Mouse (Mus musculus): Measurements from ENCODE around the gene Kank2. TPM values are rescaled to one million over a fixed set of nuclear protein-coding genes. Genes with fewer than 3 reads are reported as not detected.

Kank2 gene
- polyA plus RNA-seq, 1 experiment from 2014 or later = 16.0 TPM

DNA sequence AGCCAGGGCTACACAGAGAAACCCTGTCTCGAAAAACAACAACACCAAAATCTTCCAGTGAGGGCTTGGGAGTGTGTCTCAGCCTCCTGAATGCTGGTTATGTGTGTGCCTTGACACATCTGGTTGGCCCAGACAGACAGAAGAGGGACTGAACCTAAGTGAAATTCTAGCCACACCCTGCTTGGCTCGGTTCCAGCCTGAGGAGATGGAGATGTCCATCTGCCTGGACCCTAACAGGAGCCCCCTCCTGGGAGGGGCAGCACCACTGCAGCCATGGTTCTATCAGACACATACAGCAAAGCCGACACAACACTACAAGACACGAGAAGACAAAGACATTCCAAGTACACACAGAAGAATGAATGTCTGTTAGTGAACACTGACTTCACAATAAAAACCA, 19.6 kb upstream of the Kank2 start:
- H3K4me2 ChIP-seq = no peak overlapping the region
- peaks cover 93% of the 10 kb centered on the region for H3K36me3 ChIP-seq
- H3K9me3 ChIP-seq = no peaks in the 10 kb centered on the region
- ATAC-seq (ENCODE audit: extremely low read depth, insufficient number of reproducible peaks, low FRiP score, low TSS enrichment) = no peak
- no peak overlapping the region for H3K27ac ChIP-seq (replicated peaks)
- no peak overlapping the region for H3K4me3 ChIP-seq
- H3K27me3 ChIP-seq (replicated peaks) = no peaks in the 10 kb centered on the region
- no peaks in the 10 kb centered on the region for H3K4me1 ChIP-seq
- 70% methylated on average over 4 of the region's 4 CpGs for WGBS
- no peak overlapping the region for H3K9ac ChIP-seq

DNA sequence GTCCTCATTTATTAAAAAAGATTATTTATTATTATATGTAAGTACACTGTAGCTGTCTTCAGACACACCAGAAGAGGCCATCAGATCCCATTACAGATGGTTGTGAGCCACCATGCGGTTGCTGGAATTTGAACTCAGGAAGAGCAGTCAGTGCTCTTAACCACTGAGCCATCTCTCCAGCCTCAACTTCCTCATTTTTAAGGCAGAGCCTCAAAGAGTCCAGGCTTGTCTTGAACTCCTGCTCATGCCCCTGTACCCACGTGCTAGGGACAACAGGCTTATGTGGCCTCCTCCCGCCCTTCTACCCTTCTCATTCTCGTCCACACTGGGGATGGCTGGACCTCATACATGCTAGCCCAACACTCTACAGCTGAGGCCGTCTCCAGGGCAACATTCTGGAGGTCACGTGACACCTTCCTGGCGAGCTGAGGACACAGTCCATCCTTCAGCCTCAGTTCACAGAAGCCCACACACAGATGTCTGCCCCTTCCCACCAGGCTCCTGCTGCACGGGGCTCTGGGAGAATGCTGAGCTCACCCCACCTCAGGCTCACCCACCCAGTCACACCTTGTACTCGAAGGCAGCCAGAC, 18.3 kb upstream of the Kank2 start:
- Histone ChIP-seq H3K4me2 (no peak overlapping the region), H3K9ac (no peak overlapping the region), H3K36me3 (peaks cover 95% of the 10 kb centered on the region), H3K27ac (replicated peaks) (no peak overlapping the region), H3K4me3 (no peak overlapping the region), H3K4me1 (no peaks in the 10 kb centered on the region), H3K27me3 (replicated peaks) (no peaks in the 10 kb centered on the region), H3K9me3 (no peaks in the 10 kb centered on the region)
- 67% methylated on average over 9 of the region's 9 CpGs for WGBS
- ATAC-seq (ENCODE audit: extremely low read depth, insufficient number of reproducible peaks, low FRiP score, low TSS enrichment) = no peak

DNA sequence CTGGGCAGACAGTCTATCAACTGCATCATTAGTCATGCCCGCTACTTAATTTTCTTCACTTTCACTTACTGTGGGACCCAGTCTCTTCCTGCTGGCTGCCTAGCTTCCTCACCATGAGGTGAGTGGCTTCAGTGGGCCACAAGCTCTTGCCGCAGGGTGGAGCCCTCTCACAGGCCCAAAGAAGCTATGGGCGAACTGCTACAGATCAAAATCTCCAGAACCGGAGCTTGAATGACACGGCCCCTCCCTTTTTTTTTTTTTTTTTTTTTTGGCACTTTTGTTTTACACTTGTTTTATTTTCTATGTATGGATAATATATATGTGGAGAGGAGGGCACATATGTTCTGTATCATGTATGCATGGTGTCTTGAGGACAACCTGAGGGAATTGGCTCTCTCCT, 12.6 kb upstream of the Kank2 start:
- Histone ChIP-seq H3K9ac (no peak overlapping the region), H3K4me2 (no peak overlapping the region), H3K27me3 (replicated peaks) (no peaks in the 10 kb centered on the region), H3K9me3 (no peaks in the 10 kb centered on the region), H3K27ac (replicated peaks) (no peak overlapping the region), H3K36me3 (peaks cover 70% of the 10 kb centered on the region), H3K4me1 (no peaks in the 10 kb centered on the region), H3K4me3 (no peak overlapping the region)
- 80% methylated on average over 5 of the region's 5 CpGs for WGBS
- no peak for ATAC-seq (ENCODE audit: extremely low read depth, insufficient number of reproducible peaks, low FRiP score, low TSS enrichment)

DNA sequence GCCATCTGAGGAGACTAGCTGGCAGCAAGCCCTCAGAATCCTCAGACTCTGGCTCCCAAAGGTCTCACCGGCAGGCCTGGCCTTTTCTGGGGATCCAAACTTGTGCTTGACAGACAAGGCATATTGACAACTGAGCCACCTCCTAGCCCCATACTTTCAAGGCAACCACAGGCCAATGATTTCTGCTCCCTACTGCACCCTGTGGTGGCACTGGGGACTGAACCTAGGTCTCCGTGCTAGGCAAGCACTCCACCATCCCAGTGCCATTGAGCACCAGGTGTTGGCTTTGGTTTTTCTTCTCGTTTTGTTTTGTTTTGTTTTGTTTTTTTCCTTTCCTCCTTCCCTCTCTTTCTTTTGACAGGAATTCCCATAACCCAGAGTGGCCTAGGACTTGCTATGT, 10.0 kb upstream of the Kank2 start:
- Histone ChIP-seq H3K4me2 (no peak overlapping the region), H3K36me3 (peaks cover 50% of the 10 kb centered on the region), H3K4me3 (no peak overlapping the region), H3K27me3 (replicated peaks) (no peaks in the 10 kb centered on the region), H3K4me1 (peaks cover 10% of the 10 kb centered on the region), H3K27ac (replicated peaks) (no peak overlapping the region), H3K9me3 (no peaks in the 10 kb centered on the region), H3K9ac (no peak overlapping the region)
- ATAC-seq (ENCODE audit: extremely low read depth, insufficient number of reproducible peaks, low FRiP score, low TSS enrichment) = no peak
- 61% methylated on average over 3 of the region's 3 CpGs for WGBS

DNA sequence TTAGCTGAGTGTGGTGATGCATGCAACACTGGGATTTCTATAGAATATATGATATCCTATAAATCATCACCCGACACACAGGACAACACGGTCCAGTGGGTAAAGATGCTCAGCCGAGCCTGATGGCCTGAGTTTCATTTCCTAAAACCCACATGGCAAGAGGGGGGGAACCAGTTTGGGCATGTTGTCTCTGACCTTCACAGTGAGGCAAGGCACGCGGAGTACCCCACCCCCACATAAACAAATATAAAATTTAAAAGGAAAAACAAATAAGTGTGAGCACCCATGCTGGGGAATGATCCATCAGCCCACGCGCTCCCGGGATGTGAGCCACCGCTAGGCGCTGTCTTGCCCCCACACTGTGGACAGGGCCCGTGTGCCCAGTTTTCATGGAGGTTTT, 8.4 kb upstream of the Kank2 start:
- H3K4me1 ChIP-seq = peaks cover 11% of the 10 kb centered on the region
- ATAC-seq (ENCODE audit: extremely low read depth, insufficient number of reproducible peaks, low FRiP score, low TSS enrichment) = no peak
- no peaks in the 10 kb centered on the region for H3K9me3 ChIP-seq
- H3K9ac ChIP-seq = no peak overlapping the region
- 87% methylated on average over 11 of the region's 11 CpGs for WGBS
- H3K4me2 ChIP-seq = no peak overlapping the region
- peaks cover 44% of the 10 kb centered on the region for H3K36me3 ChIP-seq
- no peak overlapping the region for H3K4me3 ChIP-seq
- H3K27me3 ChIP-seq (replicated peaks) = no peaks in the 10 kb centered on the region
- no peak overlapping the region for H3K27ac ChIP-seq (replicated peaks)

DNA sequence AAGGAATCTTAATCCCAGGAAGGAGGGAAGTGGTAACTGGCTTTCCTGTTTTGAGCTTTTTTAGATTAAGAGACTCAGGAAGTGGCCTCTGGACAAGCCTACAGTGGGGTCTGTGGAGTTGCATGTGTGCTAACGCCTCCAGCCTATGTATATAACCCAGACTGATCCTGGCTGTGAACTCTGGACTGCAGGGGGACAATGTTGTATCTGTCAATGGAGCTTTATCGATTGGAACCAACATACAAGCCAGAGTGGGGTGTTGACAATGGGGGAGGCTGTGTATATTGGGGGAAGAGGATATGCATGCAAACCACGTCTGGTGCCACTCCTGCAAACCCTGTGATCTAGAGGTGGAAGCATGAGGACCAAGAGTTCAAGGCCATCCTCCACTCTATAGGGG, 7.8 kb upstream of the Kank2 start:
- Histone ChIP-seq H3K9me3 (no peaks in the 10 kb centered on the region), H3K4me1 (peaks cover 11% of the 10 kb centered on the region), H3K36me3 (peaks cover 47% of the 10 kb centered on the region), H3K4me3 (no peak overlapping the region), H3K9ac (no peak overlapping the region), H3K27me3 (replicated peaks) (no peaks in the 10 kb centered on the region), H3K4me2 (no peak overlapping the region), H3K27ac (replicated peaks) (peak overlapping the region; percentile 3; the same call in 1 of the 2 replicates)
- ATAC-seq (ENCODE audit: extremely low read depth, insufficient number of reproducible peaks, low FRiP score, low TSS enrichment) = no peak
- 58% methylated on average over 3 of the region's 3 CpGs for WGBS

DNA sequence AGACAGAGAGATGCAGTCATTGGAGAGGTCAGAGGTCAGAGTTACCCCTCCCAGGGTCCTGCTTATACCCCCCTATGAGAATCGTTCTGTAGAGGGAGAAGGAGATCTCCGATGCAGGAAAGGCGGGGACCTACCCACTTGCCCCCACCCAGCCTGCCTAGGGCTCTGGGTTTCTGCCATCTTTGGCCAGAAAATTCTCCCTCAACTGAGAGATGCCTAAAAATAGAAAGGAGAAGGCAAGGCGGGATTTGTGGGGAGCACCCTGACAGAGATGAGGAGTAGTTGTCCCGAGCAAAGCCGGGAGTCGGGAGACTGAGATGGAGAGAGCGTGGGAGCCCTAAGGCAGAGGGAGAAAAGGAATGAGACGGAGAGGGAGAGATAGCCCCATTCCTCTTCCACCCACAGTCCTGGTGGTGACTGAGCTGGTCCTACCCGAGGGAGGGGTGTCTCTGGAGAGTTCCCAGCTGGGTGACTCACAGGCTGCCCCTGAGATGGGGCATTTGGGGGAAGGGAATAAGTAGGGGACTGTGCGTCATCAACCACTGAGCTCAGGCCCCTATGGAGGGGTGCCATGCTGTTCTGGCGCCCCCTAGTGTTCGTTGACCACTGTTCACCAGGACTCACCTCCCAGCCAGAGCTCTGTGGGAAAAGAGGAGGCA, 5.6 kb upstream of the Kank2 start:
- Histone ChIP-seq H3K4me2 (peak overlapping the region; percentile 67), H3K4me3 (peak overlapping the region; percentile 36), H3K4me1 (peaks cover 12% of the 10 kb centered on the region), H3K36me3 (peaks cover 43% of the 10 kb centered on the region), H3K27ac (replicated peaks) (peak overlapping the region; percentile 84), H3K27me3 (replicated peaks) (no peaks in the 10 kb centered on the region), H3K9me3 (no peaks in the 10 kb centered on the region), H3K9ac (peak overlapping the region; percentile 67)
- 24% methylated on average over 13 of the region's 13 CpGs for WGBS
- ATAC-seq (ENCODE audit: extremely low read depth, insufficient number of reproducible peaks, low FRiP score, low TSS enrichment) = peak; percentile 68; the same call in 1 of the 2 replicates

DNA sequence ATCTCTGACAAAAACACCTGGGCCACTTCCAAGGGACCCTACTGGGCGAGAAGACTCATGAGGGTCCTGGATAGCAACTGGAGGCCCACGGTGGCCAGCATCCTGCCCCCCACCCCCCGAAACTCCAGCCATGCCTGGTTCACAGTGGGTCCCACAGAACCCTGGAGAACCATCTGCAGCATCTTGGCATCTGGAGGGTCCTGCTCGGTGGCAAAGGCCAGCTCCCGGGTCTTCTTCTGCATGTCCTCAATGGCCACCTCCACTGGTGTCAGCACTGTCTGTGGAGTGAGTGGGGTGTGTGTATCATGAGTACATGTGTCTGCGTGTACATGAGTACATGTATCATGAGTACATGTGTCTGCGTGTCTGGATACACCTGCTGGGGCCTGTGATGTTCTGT, 3.0 kb upstream of the Kank2 start:
- H3K9ac ChIP-seq = no peak overlapping the region
- peaks cover 27% of the 10 kb centered on the region for H3K4me1 ChIP-seq
- ATAC-seq (ENCODE audit: extremely low read depth, insufficient number of reproducible peaks, low FRiP score, low TSS enrichment) = no peak
- no peaks in the 10 kb centered on the region for H3K9me3 ChIP-seq
- WGBS = 89% methylated on average over 7 of the region's 7 CpGs
- H3K4me3 ChIP-seq = no peak overlapping the region
- H3K27me3 ChIP-seq (replicated peaks) = no peaks in the 10 kb centered on the region
- H3K27ac ChIP-seq (replicated peaks) = no peak overlapping the region
- no peak overlapping the region for H3K4me2 ChIP-seq
- H3K36me3 ChIP-seq = peaks cover 35% of the 10 kb centered on the region

DNA sequence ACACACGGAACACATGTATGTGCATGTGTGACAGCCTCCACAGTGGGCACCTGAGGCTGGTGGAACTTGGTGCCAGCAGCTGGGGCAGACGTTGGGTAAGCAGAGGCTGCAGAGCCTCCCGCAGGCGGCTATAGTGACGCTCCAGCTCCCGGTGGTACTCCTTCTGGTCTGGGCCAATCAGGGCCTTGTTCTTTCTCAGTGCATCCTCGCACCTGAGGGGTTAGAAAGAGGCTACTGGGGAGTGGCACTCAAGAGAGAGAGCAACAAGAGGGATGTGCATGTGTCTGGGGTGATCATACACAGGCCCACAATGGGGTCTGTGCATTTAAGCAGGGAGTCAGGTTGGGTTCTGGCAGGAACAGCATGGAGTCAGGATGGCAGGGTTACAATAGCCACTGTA, 2.6 kb upstream of the Kank2 start:
- no peak for ATAC-seq (ENCODE audit: extremely low read depth, insufficient number of reproducible peaks, low FRiP score, low TSS enrichment)
- no peaks in the 10 kb centered on the region for H3K9me3 ChIP-seq
- peaks cover 35% of the 10 kb centered on the region for H3K36me3 ChIP-seq
- WGBS = 79% methylated on average over 7 of the region's 7 CpGs
- H3K9ac ChIP-seq = no peak overlapping the region
- no peaks in the 10 kb centered on the region for H3K27me3 ChIP-seq (replicated peaks)
- no peak overlapping the region for H3K27ac ChIP-seq (replicated peaks)
- peaks cover 32% of the 10 kb centered on the region for H3K4me1 ChIP-seq
- H3K4me3 ChIP-seq = no peak overlapping the region
- no peak overlapping the region for H3K4me2 ChIP-seq

DNA sequence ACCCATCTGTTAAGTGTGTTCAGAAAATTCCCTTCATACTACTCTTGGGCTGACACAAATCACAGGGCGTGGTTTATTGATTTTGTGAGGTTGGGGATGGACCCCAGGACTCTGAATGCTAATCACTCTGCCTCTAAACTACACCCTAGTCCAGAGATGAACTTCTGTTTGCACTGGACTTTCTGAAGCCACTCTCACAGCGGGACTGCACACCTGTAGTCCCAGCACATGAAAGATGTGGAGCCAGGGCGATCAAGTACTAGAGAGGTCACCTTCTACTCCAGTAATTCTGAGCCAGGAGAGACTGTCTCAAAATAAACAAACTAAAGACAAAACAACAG, 436 bp upstream of the Kank2 start:
- Histone ChIP-seq H3K4me2 (peak overlapping the region; percentile 73), H3K36me3 (peaks cover 56% of the 10 kb centered on the region), H3K4me1 (peaks cover 48% of the 10 kb centered on the region), H3K9me3 (no peaks in the 10 kb centered on the region), H3K9ac (peak overlapping the region; percentile 98), H3K27ac (replicated peaks) (peak overlapping the region; percentile 96), H3K27me3 (replicated peaks) (no peaks in the 10 kb centered on the region), H3K4me3 (peak overlapping the region; percentile 95)
- ATAC-seq (ENCODE audit: extremely low read depth, insufficient number of reproducible peaks, low FRiP score, low TSS enrichment) = no peak
- WGBS = 47% methylated on average over 3 of the region's 3 CpGs

DNA sequence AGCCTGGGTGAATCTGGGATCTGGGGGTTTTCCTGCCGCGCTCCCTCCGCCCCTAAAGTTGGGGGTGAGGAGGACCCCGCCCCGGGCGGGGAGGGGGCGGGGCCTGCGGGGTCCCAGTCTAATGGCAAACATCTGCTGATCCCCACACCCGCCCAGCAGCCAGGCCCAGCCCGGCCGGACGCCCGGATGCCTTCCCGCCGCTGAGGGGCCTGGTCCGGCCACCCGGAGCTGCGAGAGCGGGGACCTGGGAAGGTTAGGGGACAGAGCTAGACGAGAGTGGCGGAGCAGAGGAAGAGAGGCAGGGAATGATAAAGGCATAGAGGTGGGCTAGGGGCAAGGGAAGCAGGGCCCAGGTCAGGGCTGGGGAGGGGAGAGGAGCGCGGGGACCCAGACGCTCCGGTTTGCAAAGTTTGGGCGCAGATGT, 611 bp downstream of the Kank2 start:
- Histone ChIP-seq H3K27ac (replicated peaks) (peak overlapping the region; percentile 96), H3K4me2 (peak overlapping the region; percentile 73), H3K9ac (peak overlapping the region; percentile 98), H3K9me3 (no peaks in the 10 kb centered on the region), H3K4me1 (peaks cover 53% of the 10 kb centered on the region), H3K4me3 (peak overlapping the region; percentile 95), H3K36me3 (peaks cover 62% of the 10 kb centered on the region), H3K27me3 (replicated peaks) (no peaks in the 10 kb centered on the region)
- ATAC-seq (ENCODE audit: extremely low read depth, insufficient number of reproducible peaks, low FRiP score, low TSS enrichment) = peak; percentile 15; the same call in 1 of the 2 replicates
- under 1% methylated on average over 26 of the region's 26 CpGs for WGBS

DNA sequence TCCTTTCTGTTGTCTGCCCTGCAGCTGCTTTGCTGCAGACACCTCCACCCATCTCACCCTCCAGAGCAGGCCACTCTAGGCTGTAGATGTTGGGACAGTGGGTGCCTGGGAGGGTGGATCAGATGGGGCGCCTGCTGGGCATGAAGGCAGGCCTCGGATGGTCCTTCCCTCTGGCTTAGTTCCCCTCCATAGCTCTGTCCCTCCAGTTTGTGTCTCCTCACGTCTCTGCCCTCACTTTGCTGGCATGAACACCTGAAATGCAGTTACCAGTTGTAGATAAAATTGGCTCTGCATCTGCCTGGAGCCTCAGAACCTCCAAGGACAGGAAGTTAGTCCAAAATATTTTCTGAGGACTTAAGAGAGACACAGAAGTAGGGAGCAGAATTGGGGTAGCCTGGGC, 1.6 kb downstream of the Kank2 start:
- 49% methylated on average over 3 of the region's 3 CpGs for WGBS
- Histone ChIP-seq H3K27me3 (replicated peaks) (no peaks in the 10 kb centered on the region), H3K9ac (peak overlapping the region; percentile 98), H3K4me3 (peak overlapping the region; percentile 95), H3K9me3 (no peaks in the 10 kb centered on the region), H3K27ac (replicated peaks) (peak overlapping the region; percentile 96), H3K36me3 (peaks cover 60% of the 10 kb centered on the region), H3K4me2 (peak overlapping the region; percentile 73), H3K4me1 (peaks cover 63% of the 10 kb centered on the region)
- no peak for ATAC-seq (ENCODE audit: extremely low read depth, insufficient number of reproducible peaks, low FRiP score, low TSS enrichment)
